Mouse (Mus musculus) R1 (cell line): Measurements from ENCODE around the gene Tmem38a.

Source experiments
- DNase-seq: peaks from one replicate; pipeline ENCODE4 v3.0.0-alpha.2; 2018; ENCODE audit warnings: low read depth, low spot score

Tmem38a gene

GRCm38 (mm10) chr8:72571611-72572473 lies at the start of gene Tmem38a:
Gene Tmem38a (plus strand): TSS chr8:72572055.
- DNase-seq, result peak; percentile 83

GRCm38 (mm10) chr8:72532103-72532502 lies 39.8 kb upstream of the Tmem38a start:
- DNase-seq, result no peak

- DNase-seq, result no peak
These were observed 37.0 kb upstream of the Tmem38a start for GRCm38 (mm10) chr8:72534888-72535287.

GRCm38 (mm10) chr8:72539234-72539633 lies 32.6 kb upstream of the Tmem38a start:
- DNase-seq, result peak; percentile 70

- no peak for DNase-seq
These were observed 24.6 kb upstream of the Tmem38a start for GRCm38 (mm10) chr8:72547122-72547801.

- peak; percentile 99 for DNase-seq
These were observed 23.8 kb upstream of the Tmem38a start, which contains the start of gene Med26 for GRCm38 (mm10) chr8:72547802-72548643. Gene Med26 (minus strand): TSS chr8:72548270.

GRCm38 (mm10) chr8:72548644-72549313 lies 23.1 kb upstream of the Tmem38a start:
- peak; percentile 36 for DNase-seq

GRCm38 (mm10) chr8:72549314-72549892 lies 22.5 kb upstream of the Tmem38a start:
- DNase-seq, result no peak

GRCm38 (mm10) chr8:72555770-72556169 lies 16.1 kb upstream of the Tmem38a start:
- peak; percentile 93 for DNase-seq

- DNase-seq, result peak; percentile 80
These were observed 10.7 kb upstream of the Tmem38a start for GRCm38 (mm10) chr8:72561111-72561689.

- no peak for DNase-seq
These were observed 5.9 kb upstream of the Tmem38a start for GRCm38 (mm10) chr8:72565970-72566369.

GRCm38 (mm10) chr8:72570633-72571610 lies 933 bp upstream of the Tmem38a start, which contains the start of gene Smim7:
Gene Smim7 (minus strand): TSS chr8:72571088.
- DNase-seq, result peak; percentile 99

GRCm38 (mm10) chr8:72572507-72572906 lies 652 bp downstream of the Tmem38a start:
- no peak for DNase-seq

- no peak for DNase-seq
These were observed 1.6 kb downstream of the Tmem38a start for GRCm38 (mm10) chr8:72573450-72573849.

- DNase-seq, result no peak
These were observed 4.1 kb downstream of the Tmem38a start for GRCm38 (mm10) chr8:72575915-72576314.

- peak; percentile 61 for DNase-seq
These were observed 5.4 kb downstream of the Tmem38a start for GRCm38 (mm10) chr8:72577266-72577665.

GRCm38 (mm10) chr8:72577941-72578340 lies 6.1 kb downstream of the Tmem38a start:
- no peak for DNase-seq

- DNase-seq, result no peak
These were observed 7.5 kb downstream of the Tmem38a start for GRCm38 (mm10) chr8:72579374-72579773.
